ENCODE assay signal across 11 mouse cellular contexts in the genomic region with DNA sequence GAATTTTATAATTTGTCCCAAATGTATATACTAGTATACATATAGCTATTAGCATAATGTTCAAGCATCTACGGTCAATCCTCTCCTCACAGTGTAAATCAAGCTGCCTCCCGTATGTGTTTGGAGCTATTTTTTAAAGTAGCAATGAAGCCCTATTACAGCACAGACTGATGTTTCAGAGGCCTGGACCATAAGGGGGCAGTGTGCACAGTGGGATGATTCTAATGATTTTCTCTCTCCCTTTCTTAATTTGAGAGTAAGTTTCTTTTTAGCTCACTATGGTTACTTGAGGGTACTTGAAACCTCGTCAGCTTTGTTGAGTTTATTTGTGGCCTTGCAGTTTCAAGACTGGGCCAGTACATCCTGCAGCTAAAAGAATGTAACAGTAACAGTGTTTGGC. TPM values are rescaled to one million over a fixed set of nuclear protein-coding genes. Genes with fewer than 3 reads are reported as not detected.
A peak's percentile ranks its signal among the peaks of the same experiment; 100 is the strongest.
DNase-seq lines count a peak whose midpoint lies in the region; ATAC-seq and TF ChIP-seq lines count a peak whose summit lies in the region.
"Had no signal": no experiment of that assay in that cellular context is flagged by ENCODE, and none has a peak within 500 bp of the region (broad histone marks: within the 10 kb centered on the region; RNA-seq: fewer than 3 reads in every experiment).

No protein-coding gene starts in this region.

- no peak for ATAC-seq in limb, embryonic 14.5 days (ENCODE audit: low FRiP score, low read depth)
- ATAC-seq in megakaryocyte-erythroid progenitor cell, adult 5-6 weeks (replicated peaks; ENCODE audit: low FRiP score, low TSS enrichment, poor library complexity, severe bottlenecking) = no peak

- no peaks in the 10 kb centered on the region for H3K36me3 ChIP-seq in limb, embryonic 14.5 days (ENCODE audit: control insufficient read depth, insufficient read depth, low read length)
- no peaks in the 10 kb centered on the region for H3K36me3 ChIP-seq in limb, embryonic 10.5 days
- H3K36me3 ChIP-seq: G1E; kidney, embryonic 15.5 days had no signal

- H3K27ac ChIP-seq in limb, embryonic 14.5 days (replicated peaks; ENCODE audit: low read depth, low read length) = no peak overlapping the region
- H3K27ac ChIP-seq in limb, embryonic 10.5 days = no peak overlapping the region
- H3K27ac ChIP-seq: kidney, embryonic 15.5 days had no signal

- no peak overlapping the region for H3K4me2 ChIP-seq in limb, embryonic 14.5 days (replicated peaks; ENCODE audit: low read depth, low read length, severe bottlenecking)
- H3K4me2 ChIP-seq: kidney, embryonic 15.5 days had no signal

- no peak overlapping the region for H3K9ac ChIP-seq in limb, embryonic 14.5 days (ENCODE audit: low read depth, low read length, severe bottlenecking)
- H3K9ac ChIP-seq: kidney, embryonic 15.5 days had no signal

- peak; percentile 32; the same call in 1 of the 2 replicates for TF ChIP-seq CTCF in brain, embryonic 14.5 days (IDR thresholded peaks at IDR 0.05; ENCODE audit: borderline replicate concordance, extremely low read depth, insufficient read depth, insufficient read length)

- no peak for TF ChIP-seq POLR2A in limb, embryonic 14.5 days (IDR thresholded peaks at IDR 0.05; ENCODE audit: borderline replicate concordance, extremely low read depth, insufficient read depth, insufficient read length)
- no peak for TF ChIP-seq POLR2A in brain, embryonic 14.5 days (IDR thresholded peaks at IDR 0.05; ENCODE audit: borderline replicate concordance, extremely low read depth, insufficient read depth, insufficient read length, poor library complexity, severe bottlenecking)

- no peaks in the 10 kb centered on the region for H3K27me3 ChIP-seq in limb, embryonic 14.5 days (ENCODE audit: control insufficient read depth, insufficient read depth, low read length)
- no peaks in the 10 kb centered on the region for H3K27me3 ChIP-seq in limb, embryonic 10.5 days (ENCODE audit: low read depth, poor library complexity, severe bottlenecking)
- H3K27me3 ChIP-seq: kidney, embryonic 15.5 days had no signal

- DNase-seq in gastrocnemius, adult 18-20 months (ENCODE audit: low spot score) = peak; percentile 34
- DNase-seq in gastrocnemius, postnatal 10 days = no peak
- peak; percentile 14 for DNase-seq in limb, embryonic 14.5 days (ENCODE audit: low spot score)
- no peak for DNase-seq in limb, embryonic 10.5 days (ENCODE audit: low spot score)
- peak; percentile 33 for DNase-seq in brain, embryonic 14.5 days (ENCODE audit: low read depth)
- DNase-seq in natural killer cell, adult 2 months (ENCODE audit: low spot score in 2 of 2) = peak; percentile 60 to 69
- no peak for DNase-seq in adrenal gland, postnatal 14 days
- DNase-seq: gastrocnemius, postnatal 25 days had no signal

- 44% methylated on average over 3 of the region's 3 CpGs for WGBS in limb, embryonic 14.5 days
- 80% methylated on average over 3 of the region's 3 CpGs for WGBS in limb, embryonic 10.5 days

- H3K9me3 ChIP-seq in limb, embryonic 14.5 days (ENCODE audit: control insufficient read depth, low read length) = no peaks in the 10 kb centered on the region
- no peaks in the 10 kb centered on the region for H3K9me3 ChIP-seq in limb, embryonic 10.5 days (replicated peaks)
- H3K9me3 ChIP-seq: kidney, embryonic 15.5 days had no signal

- H3K4me3 ChIP-seq in limb, embryonic 14.5 days (replicated peaks; ENCODE audit: low read length) = no peak overlapping the region
- no peak overlapping the region for H3K4me3 ChIP-seq in limb, embryonic 10.5 days
- H3K4me3 ChIP-seq: kidney, embryonic 15.5 days had no signal

- no peaks in the 10 kb centered on the region for H3K4me1 ChIP-seq in limb, embryonic 14.5 days (ENCODE audit: control insufficient read depth, insufficient read depth, low read length)
- no peaks in the 10 kb centered on the region for H3K4me1 ChIP-seq in limb, embryonic 10.5 days
- H3K4me1 ChIP-seq: kidney, embryonic 15.5 days had no signal

RNA-seq across cellular contexts. Expression of gene Ifng, which starts 1.1 kb away (rescaled TPM):
- not detected for total RNA-seq in gastrocnemius, adult 18-20 months (2021)
- not detected for total RNA-seq in gastrocnemius, postnatal 10 days (2021)
- polyA plus RNA-seq in limb, embryonic 14.5 days (2012; rRNA removed) = not detected in 2 replicates
- not detected in 2 replicates for polyA plus RNA-seq in limb, embryonic 14.5 days (2014; fragmentation: Nextera tagmentation; extraction: Ambion mirVana)
- polyA plus RNA-seq in limb, embryonic 10.5 days (2016; fragmentation: Nextera tagmentation; extraction: Ambion mirVana) = not detected in 2 replicates
- not detected in 2 replicates for polyA plus RNA-seq in brain, embryonic 14.5 days (2012; rRNA removed)
- total RNA-seq in adrenal gland, postnatal 14 days (2021) = not detected in 2 replicates
- not detected in 2 replicates for total RNA-seq in megakaryocyte-erythroid progenitor cell, adult 5-6 weeks (2014; fragmentation: Nextera tagmentation)
- 6.3 and 18.8 TPM in 2 replicates for total RNA-seq in megakaryocyte-erythroid progenitor cell, adult 5-6 weeks (2017)
- total RNA-seq: G1E; gastrocnemius, postnatal 25 days had no signal
- polyA plus RNA-seq: G1E; kidney, embryonic 15.5 days had no signal

Comparison
In these comparisons a context has a peak if more than half of its experiments do, and no peak if none do; other contexts are left out.
1. DNase-seq: peak in gastrocnemius, adult 18-20 months (single experiment), limb, embryonic 14.5 days (single experiment), brain, embryonic 14.5 days (single experiment) and natural killer cell, adult 2 months (2 of 2); none in gastrocnemius, postnatal 10 days (single experiment), limb, embryonic 10.5 days (single experiment) and adrenal gland, postnatal 14 days (single experiment).